Mouse (Mus musculus): Measurements from ENCODE around the gene Rnf10. TPM values are rescaled to one million over a fixed set of nuclear protein-coding genes. Genes with fewer than 3 reads are reported as not detected.
"Not testable (repeated sequence)": the region's sequence is repeated elsewhere in the genome, so short reads cannot be mapped to it uniquely, and the experiment has no call there.

Gene Rnf10
- polyA plus RNA-seq, 1 experiment from 2014 or later: 72.2 TPM

- WGBS: 75% methylated on average over 5 of the region's 7 CpGs
- not testable (repeated sequence) for H3K9ac ChIP-seq (ENCODE audit: low read depth, low read length); H3K4me3 ChIP-seq (ENCODE audit: low read depth, low read length)
Observed at GRCm38 (mm10) chr5:115302190-115302589, 29.5 kb upstream of the Rnf10 start.

GRCm38 (mm10) chr5:115301615-115302014 lies 28.9 kb upstream of the Rnf10 start:
- no peak for DNase-seq (ENCODE audit: low spot score)
- Histone ChIP-seq H3K4me3 (ENCODE audit: low read depth, low read length) (peak overlapping the region; percentile 92), H3K36me3 (ENCODE audit: control insufficient read depth, insufficient read depth, low read length) (peaks cover 13% of the 10 kb centered on the region), H3K27ac (ENCODE audit: low read depth, low read length) (peak overlapping the region; percentile 81), H3K4me2 (peak overlapping the region; percentile 94), H3K4me1 (replicated peaks; ENCODE audit: control insufficient read depth, insufficient read depth, low read length) (peaks cover 32% of the 10 kb centered on the region), H3K27me3 (replicated peaks; ENCODE audit: control insufficient read depth, insufficient read depth, low read length) (no peaks in the 10 kb centered on the region), H3K9me3 (ENCODE audit: control insufficient read depth, low read length) (no peaks in the 10 kb centered on the region), H3K9ac (ENCODE audit: low read depth, low read length) (peak overlapping the region; percentile 78)
- WGBS: 33% methylated on average over 13 of the region's 13 CpGs
- no peak for ATAC-seq (replicated peaks; ENCODE audit: low FRiP score)

More at GRCm38 (mm10) chr5:115302190-115302589, 29.5 kb upstream of the Rnf10 start:
- H3K4me1 ChIP-seq (replicated peaks; ENCODE audit: control insufficient read depth, insufficient read depth, low read length): peaks cover 27% of the 10 kb centered on the region
- not testable (repeated sequence) for ATAC-seq (replicated peaks; ENCODE audit: low FRiP score); H3K9me3 ChIP-seq (ENCODE audit: control insufficient read depth, low read length); H3K27ac ChIP-seq (ENCODE audit: low read depth, low read length); DNase-seq (ENCODE audit: low spot score); H3K27me3 ChIP-seq (replicated peaks; ENCODE audit: control insufficient read depth, insufficient read depth, low read length); H3K36me3 ChIP-seq (ENCODE audit: control insufficient read depth, insufficient read depth, low read length)
- peak overlapping the region; percentile 94; the same call in 1 of the 2 replicates for H3K4me2 ChIP-seq

- WGBS: under 1% methylated on average over 66 of the region's 66 CpGs
- Histone ChIP-seq H3K36me3 (ENCODE audit: control insufficient read depth, insufficient read depth, low read length) (peaks cover 18% of the 10 kb centered on the region), H3K4me2 (peak within 1 kb of the TSS; percentile 94), H3K27me3 (replicated peaks; ENCODE audit: control insufficient read depth, insufficient read depth, low read length) (no peaks in the 10 kb centered on the region), H3K4me1 (replicated peaks; ENCODE audit: control insufficient read depth, insufficient read depth, low read length) (peaks cover 38% of the 10 kb centered on the region), H3K27ac (ENCODE audit: low read depth, low read length) (peak within 1 kb of the TSS; percentile 89), H3K9ac (ENCODE audit: low read depth, low read length) (peak within 1 kb of the TSS; percentile 91), H3K9me3 (ENCODE audit: control insufficient read depth, low read length) (no peaks in the 10 kb centered on the region), H3K4me3 (ENCODE audit: low read depth, low read length) (peak within 1 kb of the TSS; percentile 92)
- peak; percentile 96 for ATAC-seq (replicated peaks; ENCODE audit: low FRiP score)
- peak; percentile 100 for DNase-seq (ENCODE audit: low spot score)
Observed at GRCm38 (mm10) chr5:115300792-115301614, 28.3 kb upstream of the Rnf10 start, which contains the start of gene Dynll1. Gene Dynll1, minus strand, starts transcription at chr5:115300999.

GRCm38 (mm10) chr5:115300035-115300744 lies 27.5 kb upstream of the Rnf10 start:
- Histone ChIP-seq H3K4me1 (replicated peaks; ENCODE audit: control insufficient read depth, insufficient read depth, low read length) (peaks cover 39% of the 10 kb centered on the region), H3K4me2 (peak overlapping the region; percentile 77), H3K27ac (ENCODE audit: low read depth, low read length) (peak overlapping the region; percentile 89), H3K9ac (ENCODE audit: low read depth, low read length) (peak overlapping the region; percentile 91), H3K36me3 (ENCODE audit: control insufficient read depth, insufficient read depth, low read length) (peaks cover 19% of the 10 kb centered on the region), H3K27me3 (replicated peaks; ENCODE audit: control insufficient read depth, insufficient read depth, low read length) (no peaks in the 10 kb centered on the region), H3K4me3 (ENCODE audit: low read depth, low read length) (peak overlapping the region; percentile 92), H3K9me3 (ENCODE audit: control insufficient read depth, low read length) (no peaks in the 10 kb centered on the region)
- DNase-seq (ENCODE audit: low spot score) (peak; percentile 65), ATAC-seq (replicated peaks; ENCODE audit: low FRiP score) (no peak)
- under 1% methylated on average over 46 of the region's 46 CpGs for WGBS

DNA sequence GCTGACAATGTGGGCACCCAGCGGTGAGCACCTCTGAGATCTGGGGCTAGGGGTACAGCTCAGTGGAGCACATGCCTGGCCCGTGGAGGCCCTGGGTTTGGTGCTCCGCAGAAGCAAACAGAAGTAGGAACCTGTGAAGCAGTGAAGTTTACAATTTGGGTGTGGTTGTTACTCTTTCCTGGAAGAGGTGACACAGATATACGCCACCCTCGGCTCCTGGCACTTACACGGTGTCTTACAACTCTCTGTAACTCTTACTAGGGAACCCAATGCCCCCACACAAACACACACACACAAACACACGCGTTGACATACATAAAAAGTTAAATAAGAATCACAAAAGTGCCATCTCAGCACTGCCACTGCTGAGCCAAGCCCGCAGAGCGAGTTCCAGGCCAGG lies 23.6 kb upstream of the Rnf10 start:
- Histone ChIP-seq H3K4me2 (peak overlapping the region; percentile 31), H3K27ac (ENCODE audit: low read depth, low read length) (peak overlapping the region; percentile 32), H3K27me3 (replicated peaks; ENCODE audit: control insufficient read depth, insufficient read depth, low read length) (no peaks in the 10 kb centered on the region), H3K4me3 (ENCODE audit: low read depth, low read length) (no peak overlapping the region), H3K4me1 (replicated peaks; ENCODE audit: control insufficient read depth, insufficient read depth, low read length) (peaks cover 31% of the 10 kb centered on the region), H3K9me3 (ENCODE audit: control insufficient read depth, low read length) (no peaks in the 10 kb centered on the region), H3K9ac (ENCODE audit: low read depth, low read length) (0 out of 2 replicates have a peak overlapping the region, but pooled peaks have one; percentile 22), H3K36me3 (ENCODE audit: control insufficient read depth, insufficient read depth, low read length) (peaks cover 29% of the 10 kb centered on the region)
- whole genome bisulfite sequencing: 72% methylated on average over 10 of the region's 10 CpGs
- ATAC-seq (replicated peaks; ENCODE audit: low FRiP score): no peak
- no peak for DNase-seq (ENCODE audit: low spot score)

GRCm38 (mm10) chr5:115294173-115294572 lies 21.5 kb upstream of the Rnf10 start:
- DNase-seq (ENCODE audit: low spot score) (no peak), ATAC-seq (replicated peaks; ENCODE audit: low FRiP score) (no peak)
- H3K4me2 ChIP-seq: no peak overlapping the region
- H3K36me3 ChIP-seq (ENCODE audit: control insufficient read depth, insufficient read depth, low read length): peaks cover 35% of the 10 kb centered on the region
- H3K9me3 ChIP-seq (ENCODE audit: control insufficient read depth, low read length): no peaks in the 10 kb centered on the region
- H3K4me3 ChIP-seq (ENCODE audit: low read depth, low read length): no peak overlapping the region
- H3K9ac ChIP-seq (ENCODE audit: low read depth, low read length): no peak overlapping the region
- peaks cover 25% of the 10 kb centered on the region for H3K4me1 ChIP-seq (replicated peaks; ENCODE audit: control insufficient read depth, insufficient read depth, low read length)
- H3K27ac ChIP-seq (ENCODE audit: low read depth, low read length): no peak overlapping the region
- no peaks in the 10 kb centered on the region for H3K27me3 ChIP-seq (replicated peaks; ENCODE audit: control insufficient read depth, insufficient read depth, low read length)
- WGBS: 90% methylated on average over 8 of the region's 8 CpGs

DNA sequence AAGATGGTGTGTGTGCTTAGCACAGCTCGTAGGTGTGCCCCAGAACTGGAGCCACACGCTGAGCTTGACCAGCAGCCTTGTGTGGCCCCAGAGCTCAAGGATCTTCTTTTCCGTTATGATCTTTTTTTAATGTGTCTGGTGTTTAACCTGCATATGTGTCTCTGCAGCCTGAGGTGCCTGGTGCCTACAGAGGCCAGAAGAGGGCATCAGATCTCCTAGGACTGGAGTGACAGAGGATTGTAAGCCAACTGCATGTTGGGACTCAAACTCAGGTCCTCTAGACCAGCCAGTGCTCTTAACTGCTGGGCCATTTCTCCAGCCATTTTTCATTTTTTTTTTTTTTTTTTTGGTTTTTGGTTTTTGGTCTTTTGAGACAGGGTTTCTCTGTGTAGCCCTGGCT lies 12.0 kb upstream of the Rnf10 start:
- peaks cover 17% of the 10 kb centered on the region for H3K36me3 ChIP-seq (ENCODE audit: control insufficient read depth, insufficient read depth, low read length)
- H3K9ac ChIP-seq (ENCODE audit: low read depth, low read length): no peak overlapping the region
- H3K27me3 ChIP-seq (replicated peaks; ENCODE audit: control insufficient read depth, insufficient read depth, low read length): no peaks in the 10 kb centered on the region

DNA sequence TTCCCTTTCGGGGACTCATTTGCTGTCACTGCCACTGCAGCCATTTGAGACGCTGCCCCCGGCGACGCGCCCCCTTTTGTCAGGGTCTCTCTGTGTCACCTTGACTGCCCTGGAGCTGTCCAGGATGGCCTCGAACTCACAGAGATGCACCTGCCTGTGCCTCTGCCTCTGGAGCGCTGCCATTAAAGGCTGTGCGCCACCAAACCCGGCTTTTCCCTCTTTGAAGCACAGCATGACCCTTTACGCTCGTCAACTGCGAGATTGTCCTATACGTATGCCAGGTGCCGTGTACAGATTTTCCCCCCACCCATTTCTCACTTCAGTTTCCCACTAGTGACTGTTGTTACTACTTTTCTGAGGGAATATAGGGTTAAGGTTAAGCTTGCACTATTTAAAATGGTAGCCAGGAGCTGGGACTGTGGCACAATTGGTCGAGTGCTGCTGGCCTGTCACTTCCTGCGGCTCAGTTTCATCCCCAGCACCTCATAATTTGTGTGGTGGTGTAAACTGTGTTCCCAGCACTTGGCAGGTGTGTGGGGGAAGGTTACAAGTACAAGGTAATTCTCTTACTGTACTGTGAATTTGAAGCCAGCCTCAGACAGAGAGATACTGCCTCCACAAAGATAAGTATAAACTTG lies 7.5 kb upstream of the Rnf10 start:
- ATAC-seq (replicated peaks; ENCODE audit: low FRiP score): peak; percentile 30
- H3K27ac ChIP-seq (ENCODE audit: low read depth, low read length): peak overlapping the region; percentile 48
- no peaks in the 10 kb centered on the region for H3K9me3 ChIP-seq (ENCODE audit: control insufficient read depth, low read length)
- H3K27me3 ChIP-seq (replicated peaks; ENCODE audit: control insufficient read depth, insufficient read depth, low read length): no peaks in the 10 kb centered on the region
- peak overlapping the region; percentile 99 for H3K4me3 ChIP-seq (ENCODE audit: low read depth, low read length)
- H3K4me2 ChIP-seq: peak overlapping the region; percentile 93
- 6% methylated on average over 17 of the region's 17 CpGs for WGBS
- H3K9ac ChIP-seq (ENCODE audit: low read depth, low read length): peak overlapping the region; percentile 87
- peaks cover 10% of the 10 kb centered on the region for H3K36me3 ChIP-seq (ENCODE audit: control insufficient read depth, insufficient read depth, low read length)
- H3K4me1 ChIP-seq (replicated peaks; ENCODE audit: control insufficient read depth, insufficient read depth, low read length): peaks cover 11% of the 10 kb centered on the region
- no peak for DNase-seq (ENCODE audit: low spot score)

More for the DNA sequence above, 12.0 kb upstream of the Rnf10 start:
- WGBS: 80% methylated on average over 3 of the region's 3 CpGs
- H3K27ac ChIP-seq (ENCODE audit: low read depth, low read length): no peak overlapping the region
- H3K4me3 ChIP-seq (ENCODE audit: low read depth, low read length): no peak overlapping the region
- ATAC-seq (replicated peaks; ENCODE audit: low FRiP score) (no peak; the same call in 1 of the 2 replicates), DNase-seq (ENCODE audit: low spot score) (no peak)
- H3K4me2 ChIP-seq: no peak overlapping the region
- peaks cover 6% of the 10 kb centered on the region for H3K4me1 ChIP-seq (replicated peaks; ENCODE audit: control insufficient read depth, insufficient read depth, low read length)
- no peaks in the 10 kb centered on the region for H3K9me3 ChIP-seq (ENCODE audit: control insufficient read depth, low read length)

Data from liver, embryonic 11.5 days (tissue).